Mouse (Mus musculus): Measurements from ENCODE around the gene 4930519P11Rik. TPM values are rescaled to one million over a fixed set of nuclear protein-coding genes. Genes with fewer than 3 reads are reported as not detected.

4930519P11Rik gene
- total and polyA plus RNA-seq, 3 experiments: 0.22 TPM; not detected in 2

GRCm38 (mm10) chr2:154584931-154585601 is 28.2 kb downstream of the 4930519P11Rik start:
- Histone ChIP-seq H3K27me3 (ENCODE audit: control insufficient read depth in 1 of 2, insufficient read depth in 2 of 2, low read length in 2 of 2) (no peaks in the 10 kb centered on the region), H3K4me3 (ENCODE audit: control insufficient read depth in 1 of 2, insufficient read depth in 1 of 2, low read depth in 2 of 2, low read length in 2 of 2) (no peak overlapping the region), H3K79me2 (ENCODE audit: control insufficient read depth, insufficient read depth, low read length, poor library complexity) (no peaks in the 10 kb centered on the region), H3K36me3 (ENCODE audit: control insufficient read depth in 1 of 2, insufficient read depth in 2 of 2, low read length in 2 of 2) (peaks cover 0 to 14% of the 10 kb centered on the region in 2 experiments; a peak in 2 of 4 replicates), H3K4me1 (ENCODE audit: control insufficient read depth in 1 of 2, insufficient read depth in 2 of 2, low read length in 2 of 2) (peaks cover 12 to 16% of the 10 kb centered on the region in 2 experiments), H3K9ac (ENCODE audit: control insufficient read depth, low read depth, low read length, poor library complexity, severe bottlenecking) (no peak overlapping the region), H3K9me3 (replicated peaks; ENCODE audit: insufficient read depth, low read length) (no peaks in the 10 kb centered on the region), H3K27ac (ENCODE audit: control insufficient read depth, low read depth, low read length) (no peak overlapping the region)
- DNase-seq (ENCODE audit: low read depth, low spot score): no peak
- TF ChIP-seq MAZ (IDR thresholded peaks at IDR 0.05; ENCODE audit: low read depth, low read length): no peak
- TF ChIP-seq UBTF (IDR thresholded peaks at IDR 0.05; ENCODE audit: borderline replicate concordance, insufficient read depth, low read depth, low read length): no peak
- no peak for TF ChIP-seq SIN3A (IDR thresholded peaks at IDR 0.05; ENCODE audit: low read length)
- no peak for TF ChIP-seq CTCF (IDR thresholded peaks at IDR 0.05 in 2 of 3, conservative IDR thresholded peaks at IDR 0.05 in 1 of 3; ENCODE audit: control insufficient read depth in 1 of 3, insufficient read depth in 1 of 3, low read depth in 2 of 3, low read length in 3 of 3, poor library complexity in 1 of 3, severe bottlenecking in 1 of 3)
- no peak for TF ChIP-seq MYC (IDR thresholded peaks at IDR 0.05; ENCODE audit: low read depth, low read length)
- no peak for TF ChIP-seq NRF1 (IDR thresholded peaks at IDR 0.05; ENCODE audit: insufficient read depth, low read depth, low read length, poor library complexity, severe bottlenecking)
- no peak for TF ChIP-seq POLR2AphosphoS5 (IDR thresholded peaks at IDR 0.05; ENCODE audit: borderline replicate concordance, low read depth, low read length)
- TF ChIP-seq EP300 (IDR thresholded peaks at IDR 0.05; ENCODE audit: low read depth in 1 of 2, low read length in 2 of 2): no peak
- TF ChIP-seq MEF2A (IDR thresholded peaks at IDR 0.05; ENCODE audit: extremely low read depth, insufficient replicate concordance, low read depth, low read length, poor library complexity, severe bottlenecking): no peak
- TF ChIP-seq MAFK (IDR thresholded peaks at IDR 0.05; ENCODE audit: borderline replicate concordance, low read depth, low read length): no peak
- no peak for TF ChIP-seq TAL1 (IDR thresholded peaks at IDR 0.05; ENCODE audit: low read length)
- no peak for TF ChIP-seq ZNF384 (IDR thresholded peaks at IDR 0.05; ENCODE audit: low read depth, low read length)
- TF ChIP-seq TBP (IDR thresholded peaks at IDR 0.05; ENCODE audit: low read depth, low read length): no peak
- TF ChIP-seq MXI1 (IDR thresholded peaks at IDR 0.05; ENCODE audit: low read depth, low read length): no peak
- no peak for TF ChIP-seq ZMIZ1 (IDR thresholded peaks at IDR 0.05; ENCODE audit: low read depth, low read length)

GRCm38 (mm10) chr2:154583906-154584872 is 29.0 kb downstream of the 4930519P11Rik start:
- Histone ChIP-seq H3K9me3 (replicated peaks; ENCODE audit: insufficient read depth, low read length) (no peaks in the 10 kb centered on the region), H3K27me3 (ENCODE audit: control insufficient read depth in 1 of 2, insufficient read depth in 2 of 2, low read length in 2 of 2) (no peaks in the 10 kb centered on the region), H3K36me3 (ENCODE audit: control insufficient read depth in 1 of 2, insufficient read depth in 2 of 2, low read length in 2 of 2) (peaks cover 0 to 14% of the 10 kb centered on the region in 2 experiments; a peak in 2 of 4 replicates), H3K4me1 (ENCODE audit: control insufficient read depth in 1 of 2, insufficient read depth in 2 of 2, low read length in 2 of 2) (peaks cover 12 to 16% of the 10 kb centered on the region in 2 experiments), H3K9ac (ENCODE audit: control insufficient read depth, low read depth, low read length, poor library complexity, severe bottlenecking) (peak overlapping the region; percentile 43), H3K27ac (ENCODE audit: control insufficient read depth, low read depth, low read length) (peak overlapping the region; percentile 64), H3K79me2 (ENCODE audit: control insufficient read depth, insufficient read depth, low read length, poor library complexity) (no peaks in the 10 kb centered on the region), H3K4me3 (ENCODE audit: control insufficient read depth in 1 of 2, insufficient read depth in 1 of 2, low read depth in 2 of 2, low read length in 2 of 2) (0 out of 4 replicates have a peak overlapping the region, but pooled peaks of 1 of the 2 experiments have one; percentile 2)
- peak; percentile 86 for DNase-seq (ENCODE audit: low read depth, low spot score)
- peak; percentile 59; the same call in 1 of the 2 replicates for TF ChIP-seq MAX (IDR thresholded peaks at IDR 0.05; ENCODE audit: low read length)
- no peak for TF ChIP-seq MAFK (IDR thresholded peaks at IDR 0.05; ENCODE audit: borderline replicate concordance, low read depth, low read length)
- no peak for TF ChIP-seq KAT2A (conservative IDR thresholded peaks at IDR 0.05; ENCODE audit: low read depth, low read length)
- peak; percentile 48 to 87; a peak in 3 of 4 replicates for TF ChIP-seq EP300 (IDR thresholded peaks at IDR 0.05; ENCODE audit: low read depth in 1 of 2, low read length in 2 of 2)
- peak; percentile 63 for TF ChIP-seq TAL1 (IDR thresholded peaks at IDR 0.05; ENCODE audit: low read length)
- TF ChIP-seq MEF2A (IDR thresholded peaks at IDR 0.05; ENCODE audit: extremely low read depth, insufficient replicate concordance, low read depth, low read length, poor library complexity, severe bottlenecking): 0 out of 2 replicates have a peak, but pooled peaks have one; percentile 32
- TF ChIP-seq SMC3 (IDR thresholded peaks at IDR 0.05; ENCODE audit: low read depth, low read length): no peak
- no peak for TF ChIP-seq JUND (IDR thresholded peaks at IDR 0.05; ENCODE audit: low read depth, low read length)
- TF ChIP-seq ZMIZ1 (IDR thresholded peaks at IDR 0.05; ENCODE audit: low read depth, low read length): no peak
- TF ChIP-seq UBTF (IDR thresholded peaks at IDR 0.05; ENCODE audit: borderline replicate concordance, insufficient read depth, low read depth, low read length): no peak
- TF ChIP-seq NRF1 (IDR thresholded peaks at IDR 0.05; ENCODE audit: insufficient read depth, low read depth, low read length, poor library complexity, severe bottlenecking): peak; percentile 26; the same call in 1 of the 2 replicates
- peak; percentile 61 for TF ChIP-seq MYC (IDR thresholded peaks at IDR 0.05; ENCODE audit: low read depth, low read length)
- TF ChIP-seq ETS1 (IDR thresholded peaks at IDR 0.05; ENCODE audit: low read depth, low read length): peak; percentile 59
- no peak for TF ChIP-seq CTCF (IDR thresholded peaks at IDR 0.05 in 2 of 3, conservative IDR thresholded peaks at IDR 0.05 in 1 of 3; ENCODE audit: control insufficient read depth in 1 of 3, insufficient read depth in 1 of 3, low read depth in 2 of 3, low read length in 3 of 3, poor library complexity in 1 of 3, severe bottlenecking in 1 of 3)
- TF ChIP-seq RAD21 (IDR thresholded peaks at IDR 0.05; ENCODE audit: low read depth, low read length): no peak
- TF ChIP-seq MXI1 (IDR thresholded peaks at IDR 0.05; ENCODE audit: low read depth, low read length): peak; percentile 27; the same call in 1 of the 2 replicates
- TF ChIP-seq POLR2A (IDR thresholded peaks at IDR 0.05; ENCODE audit: control insufficient read depth in 1 of 2, insufficient read depth in 1 of 2, low read depth in 1 of 2, low read length in 2 of 2, poor library complexity in 1 of 2): peak in 1 of 2 experiments; percentile 43; a peak in 1 of 4 replicates
- TF ChIP-seq CHD1 (IDR thresholded peaks at IDR 0.05; ENCODE audit: low read depth, low read length): no peak
- TF ChIP-seq SIN3A (IDR thresholded peaks at IDR 0.05; ENCODE audit: low read length): no peak; the same call in none of the 2 replicates

Data from MEL (cell line).